Mouse (Mus musculus): ENCODE measurements around the gene Gm45062.
"Not testable (repeated sequence)": the region's sequence is repeated elsewhere in the genome, so short reads cannot be mapped to it uniquely, and the experiment has no call there.

The Gm45062 gene

GRCm38 (mm10) chr6:8509961-8510863, 251.0 kb downstream of the Gm45062 start:
- peak; percentile 40 for DNase-seq (ENCODE audit: low spot score)

DNA sequence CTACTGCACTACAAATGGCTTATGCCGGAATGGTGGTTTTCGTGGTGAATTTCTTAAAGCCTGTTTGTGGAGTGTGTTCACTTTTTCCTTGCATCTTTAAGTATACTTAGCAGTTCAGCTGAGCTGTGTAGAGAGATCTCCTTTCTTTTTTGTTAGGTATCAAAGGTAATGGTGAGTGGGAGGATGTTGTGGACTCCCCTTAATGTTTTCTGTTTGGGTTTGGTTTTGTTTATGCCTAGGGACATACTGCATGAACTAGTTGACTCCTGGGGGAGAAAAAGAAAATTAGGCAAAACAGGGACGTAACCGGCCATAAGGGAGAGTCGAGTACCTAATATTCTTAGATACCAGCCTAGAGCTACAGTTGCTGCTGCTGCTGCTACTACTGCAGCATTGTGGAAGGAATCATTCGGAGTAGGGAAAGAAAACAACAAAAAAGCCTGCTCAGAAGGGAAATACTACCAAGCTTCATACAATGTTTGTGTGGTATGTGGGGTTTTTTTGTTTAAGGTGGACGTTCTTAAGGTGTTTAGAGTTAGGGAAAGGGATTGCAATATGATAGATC, 251.7 kb downstream of the Gm45062 start:
- DNase-seq (ENCODE audit: low spot score), result no peak

DNA sequence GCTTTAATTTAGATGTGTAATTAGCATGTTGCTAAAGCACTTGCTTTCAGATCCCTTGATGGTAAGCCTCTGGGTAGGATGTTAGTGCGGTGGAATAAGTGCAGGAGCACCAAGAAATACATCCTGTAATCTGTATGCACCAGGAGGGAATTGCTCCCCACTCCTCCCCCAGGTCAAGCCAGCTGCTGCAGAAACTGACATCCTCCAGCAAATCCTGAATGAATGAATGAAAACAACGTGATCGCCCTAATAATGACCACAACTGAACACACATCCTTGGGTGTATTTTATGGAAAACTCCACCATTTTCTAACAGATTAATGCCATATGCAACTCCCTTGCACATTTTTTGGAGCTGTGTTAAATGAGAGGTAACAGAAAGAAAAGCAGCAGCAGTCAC, 252.2 kb downstream of the Gm45062 start:
- DNase-seq (ENCODE audit: low spot score), result no peak

GRCm38 (mm10) chr6:8512416-8512815, 253.2 kb downstream of the Gm45062 start:
- no peak for DNase-seq (ENCODE audit: low spot score)

GRCm38 (mm10) chr6:8519687-8520086, 260.4 kb downstream of the Gm45062 start:
- DNase-seq (ENCODE audit: low spot score), result no peak

DNA sequence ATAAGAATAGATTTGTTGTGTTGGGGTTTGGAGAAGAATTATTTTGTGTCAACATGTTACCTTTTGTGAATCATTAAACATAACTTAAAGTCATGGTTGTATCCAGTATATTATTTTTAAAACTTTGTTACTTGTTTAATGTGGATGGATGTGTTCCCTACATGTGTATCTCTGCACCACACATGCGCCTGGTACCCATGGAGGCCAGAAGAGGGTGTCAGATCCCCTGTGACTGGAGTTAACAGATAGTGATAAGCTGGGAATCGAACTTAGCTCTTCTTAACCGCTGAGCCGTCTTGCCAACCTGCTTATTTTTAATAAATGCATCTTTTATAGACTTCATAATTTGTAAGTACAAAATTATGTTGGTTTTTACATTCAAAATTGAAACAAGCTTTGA, 262.0 kb downstream of the Gm45062 start:
- no peak for DNase-seq (ENCODE audit: low spot score)

GRCm38 (mm10) chr6:8524717-8525116, 265.5 kb downstream of the Gm45062 start:
- no peak for DNase-seq (ENCODE audit: low spot score)

DNA sequence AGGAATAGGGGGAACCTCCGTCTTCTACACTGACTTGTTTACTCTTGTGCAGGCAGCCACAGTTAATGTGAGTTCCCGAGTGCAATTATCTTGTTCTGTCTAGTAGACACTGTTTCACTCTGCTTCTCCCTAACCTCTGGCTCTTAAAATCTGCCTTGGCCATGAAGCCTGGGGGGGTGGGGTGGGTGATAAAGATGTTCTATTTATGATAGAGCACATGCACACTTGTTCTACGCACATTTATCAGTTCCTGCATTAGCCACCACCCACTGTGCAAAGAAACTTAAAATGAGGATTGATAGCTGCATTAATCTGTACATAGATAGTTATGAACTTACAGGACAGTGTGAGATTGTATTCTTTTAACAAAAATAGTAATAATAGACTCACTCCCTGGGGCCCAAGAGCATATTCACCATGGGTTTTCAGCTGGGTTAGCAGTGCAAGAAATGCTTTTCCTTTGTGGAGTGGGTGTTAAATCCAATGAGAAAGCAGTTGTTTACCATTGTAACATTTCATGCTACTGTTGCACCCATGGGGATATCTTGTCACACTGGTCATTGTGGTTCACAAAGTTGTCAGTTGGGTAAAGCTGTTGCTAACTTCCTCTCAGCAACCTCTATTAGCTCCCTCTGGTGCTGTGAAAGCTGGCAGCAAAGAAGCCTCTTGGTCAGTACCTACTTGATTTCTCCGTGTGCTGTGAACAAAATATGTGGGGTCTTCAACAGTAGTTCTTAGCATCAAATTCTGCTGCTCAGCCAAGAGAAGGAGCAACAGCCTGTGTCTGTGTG, 272.0 kb downstream of the Gm45062 start:
- no peak for DNase-seq (ENCODE audit: low spot score)

- DNase-seq (ENCODE audit: low spot score), result no peak
These were observed 277.7 kb downstream of the Gm45062 start for GRCm38 (mm10) chr6:8536944-8537343.

DNA sequence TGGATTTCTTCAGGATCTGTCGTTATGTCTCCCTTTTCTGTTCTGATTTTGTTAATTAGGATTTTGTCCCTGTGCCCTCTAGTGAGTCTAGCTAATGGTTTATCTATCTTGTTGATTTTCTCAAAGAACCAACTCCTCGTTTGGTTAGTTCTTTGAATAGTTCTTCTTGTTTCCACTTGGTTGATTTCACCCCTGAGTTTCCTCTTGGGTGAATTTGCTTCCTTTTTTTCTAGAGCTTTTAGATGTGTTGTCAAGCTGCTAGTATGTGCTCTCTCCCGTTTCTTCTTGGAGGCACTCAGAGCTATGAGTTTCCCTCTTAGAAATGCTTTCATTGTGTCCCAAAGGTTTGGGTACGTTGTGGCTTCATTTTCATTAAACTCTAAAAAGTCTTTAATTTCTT, 282.3 kb downstream of the Gm45062 start:
- not testable (repeated sequence) for DNase-seq (ENCODE audit: low spot score)

GRCm38 (mm10) chr6:8544822-8545221, 285.6 kb downstream of the Gm45062 start:
- DNase-seq (ENCODE audit: low spot score), result no peak

DNA sequence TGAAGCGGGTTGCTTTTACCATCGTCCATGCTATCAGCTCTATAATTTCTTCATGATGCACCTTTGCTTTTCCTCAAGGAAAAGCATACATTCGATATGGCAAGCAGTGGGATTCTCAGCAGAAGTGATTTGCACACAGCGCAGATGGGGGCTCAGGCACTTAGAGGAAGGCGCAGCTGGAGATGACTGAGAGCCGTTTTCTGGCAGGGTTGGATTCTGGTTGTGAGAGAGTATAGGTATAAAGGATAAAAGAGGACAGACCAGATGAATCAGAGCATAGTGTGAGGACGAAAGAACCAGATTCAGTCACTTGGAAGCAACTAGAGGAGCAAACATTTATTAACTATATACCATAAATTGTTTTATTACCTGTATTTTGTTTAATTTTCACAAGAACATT, 286.5 kb downstream of the Gm45062 start:
- DNase-seq (ENCODE audit: low spot score), result no peak

DNA sequence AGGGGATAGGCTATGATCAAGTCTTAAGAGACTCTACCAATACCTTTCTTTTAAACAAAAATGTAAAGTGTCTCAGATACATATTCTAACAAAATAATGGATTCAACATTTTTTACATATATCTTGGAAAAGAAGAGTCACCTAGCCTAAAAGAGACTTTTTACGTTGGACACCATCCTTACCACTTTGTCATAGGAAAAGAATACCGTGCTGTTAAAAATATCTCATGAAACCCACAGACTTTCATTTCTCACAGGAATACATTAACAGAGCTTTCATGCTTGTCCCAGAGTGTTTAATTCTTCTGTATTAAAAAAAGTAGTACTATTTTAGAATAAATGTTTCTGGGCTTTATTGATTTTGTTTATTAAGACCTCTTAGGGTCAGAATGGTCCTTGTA, 291.9 kb downstream of the Gm45062 start:
- DNase-seq (ENCODE audit: low spot score), result no peak

DNA sequence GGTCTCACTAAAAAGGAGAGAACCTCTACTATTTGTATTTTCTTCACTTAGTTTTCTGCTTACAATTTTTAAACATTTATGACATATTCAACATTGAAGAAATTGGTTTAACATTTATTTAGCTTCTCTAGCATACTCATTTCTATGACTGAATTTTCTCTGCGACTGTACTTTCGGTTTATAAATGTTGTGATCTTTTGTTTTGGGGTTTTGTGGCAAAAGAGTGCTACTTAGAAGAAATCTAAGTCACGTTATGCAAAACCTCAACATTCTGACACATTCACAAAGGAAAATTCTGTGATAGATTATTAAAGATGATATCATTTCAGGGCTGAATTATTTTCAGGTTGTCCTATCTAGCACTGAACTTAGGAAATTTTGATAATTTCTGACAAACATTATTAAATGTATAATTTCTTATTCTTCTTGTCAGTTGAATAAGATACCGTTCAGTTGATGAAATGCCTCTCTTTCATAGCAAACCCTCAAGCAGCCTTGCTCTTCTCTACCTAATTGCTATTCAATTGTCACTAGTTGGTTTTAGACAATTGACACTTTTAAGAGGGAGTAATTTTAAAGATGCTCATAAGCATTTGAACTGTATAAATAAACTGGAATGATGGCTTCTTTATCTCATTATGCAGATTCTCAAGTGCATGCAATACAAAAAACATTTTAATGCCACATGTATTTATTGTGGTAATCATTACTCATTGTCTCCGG, 297.8 kb downstream of the Gm45062 start:
- no peak for DNase-seq (ENCODE audit: low spot score)

- DNase-seq (ENCODE audit: low spot score), result no peak
These were observed 301.4 kb downstream of the Gm45062 start for GRCm38 (mm10) chr6:8560682-8561081.

DNA sequence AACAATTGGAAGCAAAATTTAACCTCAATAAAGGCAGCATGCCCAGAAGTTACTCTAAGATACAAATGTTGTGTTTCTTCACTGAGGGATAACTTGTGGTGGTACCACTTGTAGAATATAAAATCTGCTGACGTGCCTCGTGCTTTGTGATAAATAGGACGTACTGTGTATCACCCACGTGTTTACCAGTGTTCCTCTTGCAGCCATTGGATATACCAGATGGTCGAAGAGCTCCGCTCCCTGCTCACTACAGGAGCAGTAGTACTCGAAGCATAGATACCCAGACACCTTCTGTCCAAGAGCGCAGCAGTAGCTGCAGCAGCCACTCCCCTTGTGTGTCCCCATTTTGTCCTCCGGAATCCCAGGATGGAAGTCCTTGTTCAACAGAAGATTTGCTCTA, 323.1 kb downstream of the Gm45062 start:
- DNase-seq (ENCODE audit: low spot score), result no peak

DNA sequence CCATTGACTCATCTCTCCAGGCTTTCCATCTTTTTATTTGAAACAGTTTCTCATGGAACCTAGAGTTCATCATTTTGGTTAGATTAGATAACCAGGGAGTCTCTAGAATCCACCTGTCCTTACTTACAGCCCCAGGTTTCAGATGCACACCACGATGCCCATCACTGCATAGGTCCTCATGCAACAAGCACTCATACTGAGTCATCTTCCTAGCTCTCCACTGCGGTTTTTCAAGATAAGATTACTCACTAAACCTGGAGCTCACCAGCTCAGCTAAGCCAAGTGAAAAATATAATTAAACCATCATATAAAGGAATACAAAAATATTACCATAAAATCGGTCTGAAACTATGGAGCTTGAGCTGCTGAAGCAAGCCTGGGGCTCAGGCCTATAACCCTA, 324.6 kb downstream of the Gm45062 start:
- DNase-seq (ENCODE audit: low spot score), result no peak

GRCm38 (mm10) chr6:8591665-8592064, 332.4 kb downstream of the Gm45062 start:
- DNase-seq (ENCODE audit: low spot score), result no peak

GRCm38 (mm10) chr6:8617369-8617768, 358.1 kb downstream of the Gm45062 start:
- no peak for DNase-seq (ENCODE audit: low spot score)

DNA sequence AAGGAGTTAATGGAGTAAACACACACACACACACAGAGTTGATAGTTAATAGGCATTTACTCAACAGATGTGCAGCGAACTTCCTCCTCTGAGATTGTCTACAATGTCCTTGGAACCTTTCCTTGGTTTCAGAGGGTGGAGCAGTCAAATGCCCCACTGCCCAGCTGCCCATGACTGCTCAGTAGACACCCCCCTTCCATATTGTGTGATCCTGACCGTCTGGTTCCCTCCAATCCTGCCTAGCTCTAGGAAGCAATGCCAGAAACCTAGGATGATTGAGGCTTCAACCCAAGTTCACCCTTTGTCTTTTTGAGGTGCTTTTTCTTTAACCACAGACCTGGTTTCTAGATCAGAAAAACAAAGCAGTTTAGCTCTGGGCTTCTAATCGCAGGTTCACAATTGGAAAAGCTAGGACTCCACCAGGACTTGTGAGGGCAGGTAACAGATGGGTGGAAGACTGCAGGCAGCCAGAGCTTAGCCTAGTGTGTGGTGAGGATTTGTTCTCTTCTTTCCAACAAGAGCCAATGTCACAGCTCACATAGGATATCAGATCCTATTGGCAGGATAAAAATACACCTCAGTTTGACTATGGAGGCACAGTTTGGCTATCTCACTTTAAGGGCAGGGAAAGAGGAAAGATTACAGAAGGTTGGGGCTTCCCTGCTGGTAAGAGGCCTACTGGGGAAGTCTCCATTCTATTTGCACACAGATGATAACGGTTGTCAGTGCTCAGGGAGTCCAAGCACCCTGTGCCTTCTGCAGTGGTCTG, 360.5 kb downstream of the Gm45062 start:
- DNase-seq (ENCODE audit: low spot score), result no peak

DNA sequence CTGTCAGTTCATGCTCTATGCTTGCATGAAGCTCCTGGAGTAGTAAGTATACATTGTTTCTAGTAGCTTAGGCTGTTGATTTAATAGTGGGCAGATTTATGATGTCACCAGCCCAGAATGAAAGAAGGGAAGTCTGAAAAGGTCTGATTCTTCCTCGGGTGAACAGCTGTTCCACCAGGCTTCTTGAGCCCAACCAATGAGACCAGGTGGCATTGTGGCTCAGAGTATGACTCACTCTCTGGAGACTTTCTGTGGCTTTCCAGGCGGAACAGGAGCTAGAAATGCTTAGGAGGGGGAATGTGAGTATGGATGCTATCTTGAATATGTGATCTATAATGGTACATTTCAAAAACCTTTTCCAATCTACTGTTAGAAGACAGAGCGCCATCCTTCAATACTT, 363.8 kb downstream of the Gm45062 start:
- no peak for DNase-seq (ENCODE audit: low spot score)

All from adipocyte (in vitro differentiated cells).